8 mouse cellular contexts compared by ENCODE assay signal in the genomic region with DNA sequence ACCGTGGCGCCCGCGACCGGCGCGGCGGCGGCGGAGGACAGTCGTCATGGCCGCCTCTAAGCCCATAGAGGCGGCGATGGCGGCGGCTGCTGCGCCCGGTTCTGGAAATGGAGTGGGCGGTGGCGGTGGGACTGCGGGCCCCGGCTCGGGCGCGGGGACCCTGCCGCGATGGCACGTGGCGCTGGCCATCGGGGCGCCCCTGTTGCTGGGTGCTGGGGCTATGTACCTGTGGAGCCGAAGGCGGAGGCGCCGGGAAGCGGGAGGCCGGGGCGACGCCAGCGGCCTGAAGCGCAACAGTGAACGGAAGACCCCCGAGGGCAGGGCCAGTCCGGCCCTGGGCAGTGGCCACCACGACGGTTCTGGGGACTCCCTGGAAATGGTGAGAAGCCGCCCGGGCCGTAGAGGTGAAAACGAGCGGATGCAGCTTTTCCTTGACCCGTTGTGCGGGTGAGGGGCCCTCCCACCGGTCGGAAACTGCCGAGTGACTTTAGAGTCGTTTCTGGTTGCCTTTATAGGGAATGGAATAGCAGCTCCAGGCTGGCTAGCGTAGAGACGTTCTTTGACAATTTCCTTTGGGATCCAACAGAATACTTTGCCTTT. TPM values are rescaled to one million over a fixed set of nuclear protein-coding genes. Genes with fewer than 3 reads are reported as not detected.
DNase-seq lines count a peak whose midpoint lies in the region; ATAC-seq and TF ChIP-seq lines count a peak whose summit lies in the region.

No protein-coding gene starts in this region.

- peak overlapping the region; percentile 77 for H3K4me2 ChIP-seq in kidney, postnatal 0 days (ENCODE audit: low read length)
- peak overlapping the region; percentile 71 for H3K4me2 ChIP-seq in embryonic facial prominence, embryonic 13.5 days
- H3K4me2 ChIP-seq in intestine, postnatal 0 days (replicated peaks; ENCODE audit: low read depth) = peak overlapping the region; percentile 84
- peak overlapping the region; percentile 82 for H3K4me2 ChIP-seq in neural tube, embryonic 13.5 days

- peak overlapping the region; percentile 99 for H3K9ac ChIP-seq in kidney, postnatal 0 days (ENCODE audit: low read depth, low read length)
- peak overlapping the region; percentile 98 for H3K9ac ChIP-seq in embryonic facial prominence, embryonic 13.5 days
- H3K9ac ChIP-seq in intestine, postnatal 0 days (ENCODE audit: low read depth, low read length) = peak overlapping the region; percentile 96
- peak overlapping the region; percentile 92 for H3K9ac ChIP-seq in neural tube, embryonic 13.5 days

- no peaks in the 10 kb centered on the region for H3K9me3 ChIP-seq in kidney, postnatal 0 days (replicated peaks; ENCODE audit: low read length)
- no peaks in the 10 kb centered on the region for H3K9me3 ChIP-seq in embryonic facial prominence, embryonic 13.5 days
- no peaks in the 10 kb centered on the region for H3K9me3 ChIP-seq in intestine, postnatal 0 days (ENCODE audit: control insufficient read depth)
- H3K9me3 ChIP-seq in neural tube, embryonic 13.5 days = no peaks in the 10 kb centered on the region

- TF ChIP-seq CTCF in kidney, postnatal 0 days (IDR thresholded peaks at IDR 0.05; ENCODE audit: low read depth) = no peak
- no peak for TF ChIP-seq CTCF in intestine, postnatal 0 days (IDR thresholded peaks at IDR 0.05; ENCODE audit: low read depth)

- peak; percentile 55 for ATAC-seq in kidney, postnatal 0 days (replicated peaks; ENCODE audit: low FRiP score, low read depth)
- peak; percentile 48; the same call in 1 of the 2 replicates for ATAC-seq in embryonic facial prominence, embryonic 13.5 days (ENCODE audit: insufficient number of reproducible peaks, insufficient read depth, low FRiP score, low TSS enrichment, low read depth)
- peak; percentile 19 for ATAC-seq in intestine, postnatal 0 days
- peak; percentile 45; the same call in 1 of the 2 replicates for ATAC-seq in neural tube, embryonic 13.5 days (ENCODE audit: low read depth)

- H3K4me3 ChIP-seq in kidney, postnatal 0 days (replicated peaks; ENCODE audit: low read depth, low read length) = peak overlapping the region; percentile 99
- peak overlapping the region; percentile 98 for H3K4me3 ChIP-seq in embryonic facial prominence, embryonic 13.5 days
- H3K4me3 ChIP-seq in intestine, postnatal 0 days (ENCODE audit: low read depth, low read length) = peak overlapping the region; percentile 97
- H3K4me3 ChIP-seq in neural tube, embryonic 13.5 days = peak overlapping the region; percentile 84

- peaks cover 14% of the 10 kb centered on the region for H3K4me1 ChIP-seq in kidney, postnatal 0 days (replicated peaks; ENCODE audit: insufficient read depth, low read length)
- peaks cover 22% of the 10 kb centered on the region for H3K4me1 ChIP-seq in embryonic facial prominence, embryonic 13.5 days
- no peaks in the 10 kb centered on the region for H3K4me1 ChIP-seq in intestine, postnatal 0 days (replicated peaks; ENCODE audit: control insufficient read depth, insufficient read depth, low read length)
- H3K4me1 ChIP-seq in neural tube, embryonic 13.5 days (replicated peaks) = peaks cover 25% of the 10 kb centered on the region

- peak; percentile 65 for DNase-seq in kidney, postnatal 0 days (ENCODE audit: low spot score)
- no peak for DNase-seq in kidney, adult 9 months
- DNase-seq in MN1 (ENCODE audit: low spot score) = peak; percentile 21
- no peak for DNase-seq in cerebellum, adult 9-10 months
- no peak for DNase-seq in layer of hippocampus, adult 9-10 months (ENCODE audit: low spot score)

- H3K27me3 ChIP-seq in kidney, postnatal 0 days (ENCODE audit: insufficient read depth, low read length) = no peaks in the 10 kb centered on the region
- H3K27me3 ChIP-seq in embryonic facial prominence, embryonic 13.5 days = 0 out of 2 replicates have a peak, but pooled peaks cover 3% of the 10 kb centered on the region
- no peaks in the 10 kb centered on the region for H3K27me3 ChIP-seq in intestine, postnatal 0 days (replicated peaks; ENCODE audit: control insufficient read depth, insufficient read depth, low read length)
- H3K27me3 ChIP-seq in neural tube, embryonic 13.5 days = no peaks in the 10 kb centered on the region

- under 1% methylated on average over 59 of the region's 59 CpGs for WGBS in kidney, postnatal 0 days
- under 1% methylated on average over 57 of the region's 59 CpGs for WGBS in embryonic facial prominence, embryonic 13.5 days
- under 1% methylated on average over 59 of the region's 59 CpGs for WGBS in intestine, postnatal 0 days
- under 1% methylated on average over 59 of the region's 59 CpGs for WGBS in neural tube, embryonic 13.5 days

- peak overlapping the region; percentile 98 for H3K27ac ChIP-seq in kidney, postnatal 0 days
- peak overlapping the region; percentile 95 for H3K27ac ChIP-seq in embryonic facial prominence, embryonic 13.5 days
- peak overlapping the region; percentile 97 for H3K27ac ChIP-seq in intestine, postnatal 0 days (ENCODE audit: low read depth, low read length)
- H3K27ac ChIP-seq in neural tube, embryonic 13.5 days (replicated peaks) = peak overlapping the region; percentile 97

- no peaks in the 10 kb centered on the region for H3K36me3 ChIP-seq in kidney, postnatal 0 days (ENCODE audit: insufficient read depth, low read length)
- no peaks in the 10 kb centered on the region for H3K36me3 ChIP-seq in embryonic facial prominence, embryonic 13.5 days
- H3K36me3 ChIP-seq in intestine, postnatal 0 days (ENCODE audit: control insufficient read depth, insufficient read depth) = no peaks in the 10 kb centered on the region
- H3K36me3 ChIP-seq in neural tube, embryonic 13.5 days = no peaks in the 10 kb centered on the region

RNA-seq across cellular contexts. Expression of gene Tomm70a, which starts 0.4 kb away (rescaled TPM):
- polyA plus RNA-seq in kidney, postnatal 0 days (2015; fragmentation: Nextera tagmentation; extraction: Ambion mirVana) = 37.6 and 41.5 TPM in 2 replicates
- 41.3 and 41.8 TPM in 2 replicates for polyA plus RNA-seq in embryonic facial prominence, embryonic 13.5 days (2015; fragmentation: Nextera tagmentation; extraction: Ambion mirVana)
- polyA plus RNA-seq in intestine, postnatal 0 days (2015; fragmentation: Nextera tagmentation; extraction: Ambion mirVana) = 33.1 and 33.3 TPM in 2 replicates
- 58.9 and 59.7 TPM in 2 replicates for polyA plus RNA-seq in neural tube, embryonic 13.5 days (2015; fragmentation: Nextera tagmentation; extraction: Ambion mirVana)

RNA-seq across cellular contexts. Expression of gene Nit2, which starts 45.2 kb away (rescaled TPM):
- 124 and 126 TPM in 2 replicates for polyA plus RNA-seq in kidney, postnatal 0 days (2015; fragmentation: Nextera tagmentation; extraction: Ambion mirVana)
- 91.7 and 98.7 TPM in 2 replicates for polyA plus RNA-seq in embryonic facial prominence, embryonic 13.5 days (2015; fragmentation: Nextera tagmentation; extraction: Ambion mirVana)
- 46.1 and 46.2 TPM in 2 replicates for polyA plus RNA-seq in intestine, postnatal 0 days (2015; fragmentation: Nextera tagmentation; extraction: Ambion mirVana)
- polyA plus RNA-seq in neural tube, embryonic 13.5 days (2015; fragmentation: Nextera tagmentation; extraction: Ambion mirVana) = 46.8 and 47.0 TPM in 2 replicates

RNA-seq across cellular contexts. Expression of gene Tmem45a2, which starts 50.7 kb away (rescaled TPM):
- 0.22 and 0.28 TPM in 2 replicates for polyA plus RNA-seq in kidney, postnatal 0 days (2015; fragmentation: Nextera tagmentation; extraction: Ambion mirVana)
- 0.42 TPM in 1 of 2 replicates, not detected in the other for polyA plus RNA-seq in embryonic facial prominence, embryonic 13.5 days (2015; fragmentation: Nextera tagmentation; extraction: Ambion mirVana)
- polyA plus RNA-seq in intestine, postnatal 0 days (2015; fragmentation: Nextera tagmentation; extraction: Ambion mirVana) = 0.18 and 0.30 TPM in 2 replicates
- 0.14 TPM in 1 of 2 replicates, not detected in the other for polyA plus RNA-seq in neural tube, embryonic 13.5 days (2015; fragmentation: Nextera tagmentation; extraction: Ambion mirVana)

Comparison
In these comparisons a context has a peak if more than half of its experiments do, and no peak if none do; other contexts are left out.
1. DNase-seq: peak in kidney, postnatal 0 days (single experiment) and MN1 (single experiment); none in kidney, adult 9 months (single experiment), cerebellum, adult 9-10 months (single experiment) and layer of hippocampus, adult 9-10 months (single experiment).
2. Peak in every context shown above with its lines, with median percentiles within 50 percentile points of each other: ATAC-seq, H3K27ac ChIP-seq, H3K4me2 ChIP-seq, H3K4me3 ChIP-seq and H3K9ac ChIP-seq.